Mouse (Mus musculus): ENCODE results near the gene Mrpl43.

Mrpl43 gene

GRCm38 (mm10) chr19:45007021-45007420 lies 779 bp upstream of the Mrpl43 start:
- peak; percentile 64 for DNase-seq

DNA sequence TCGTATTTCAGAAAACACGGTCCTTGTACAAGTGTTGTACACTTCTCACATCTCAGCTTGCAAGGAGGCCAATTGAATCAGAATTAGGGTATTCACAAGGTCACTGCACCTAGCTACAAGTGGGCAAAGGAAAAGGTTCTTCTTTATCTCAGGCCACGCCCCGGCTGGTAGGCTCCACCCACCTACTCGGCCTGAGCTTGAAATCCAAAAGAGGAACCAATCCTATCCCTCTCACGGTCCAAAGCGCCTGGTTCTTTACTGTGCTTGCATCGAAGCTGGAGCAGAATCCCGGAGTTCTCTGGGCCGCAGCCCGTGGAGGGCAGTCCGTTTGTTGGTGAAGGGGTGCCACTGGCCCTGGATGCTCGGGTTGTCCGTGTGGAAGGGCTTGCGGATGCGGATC lies 798 bp downstream of the Mrpl43 start, which contains the start of gene Twnk:
Twnk (plus strand) TSS at position 220 of the 400 bp plus-strand sequence.
- peak; percentile 56 for DNase-seq

DNA sequence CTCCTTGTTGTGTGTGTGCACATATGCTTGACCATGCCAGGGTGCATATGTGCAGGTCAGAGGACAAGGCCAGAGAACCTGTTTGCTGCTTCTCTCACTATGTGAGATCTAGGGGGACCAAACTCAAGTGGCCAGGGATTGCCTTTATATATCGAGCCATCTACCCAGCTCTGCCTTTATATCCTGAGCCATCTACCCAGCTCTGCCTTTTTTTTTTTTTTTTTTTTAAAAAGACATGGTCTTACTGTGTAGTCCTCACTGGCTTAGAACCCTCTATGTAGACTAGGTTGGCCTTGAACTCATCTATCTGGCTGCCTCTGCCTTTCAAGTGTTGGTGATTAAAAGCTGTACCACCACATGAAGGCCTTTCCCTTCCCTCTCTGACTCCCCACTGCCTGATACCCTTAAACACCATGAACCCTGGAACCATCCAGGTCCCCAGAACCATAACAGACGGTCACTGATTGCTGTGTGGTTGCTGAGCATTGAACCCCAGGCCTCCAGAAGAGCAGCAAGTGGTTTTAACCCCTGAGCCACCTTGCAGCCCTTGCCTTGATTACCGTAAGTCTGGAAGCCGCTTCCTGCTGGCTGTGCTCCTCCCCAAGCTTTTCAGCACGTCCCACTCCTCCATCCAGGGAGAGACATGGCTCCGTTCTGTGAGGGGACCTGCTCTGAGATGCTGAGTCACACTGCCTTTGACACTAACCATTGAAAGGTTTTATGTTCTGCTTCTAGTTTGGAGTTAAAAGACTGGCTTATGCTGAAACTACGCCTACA lies 2.3 kb downstream of the Mrpl43 start:
- no peak for DNase-seq

GRCm38 (mm10) chr19:45002301-45002700 lies 3.9 kb downstream of the Mrpl43 start:
- no peak for DNase-seq

DNA sequence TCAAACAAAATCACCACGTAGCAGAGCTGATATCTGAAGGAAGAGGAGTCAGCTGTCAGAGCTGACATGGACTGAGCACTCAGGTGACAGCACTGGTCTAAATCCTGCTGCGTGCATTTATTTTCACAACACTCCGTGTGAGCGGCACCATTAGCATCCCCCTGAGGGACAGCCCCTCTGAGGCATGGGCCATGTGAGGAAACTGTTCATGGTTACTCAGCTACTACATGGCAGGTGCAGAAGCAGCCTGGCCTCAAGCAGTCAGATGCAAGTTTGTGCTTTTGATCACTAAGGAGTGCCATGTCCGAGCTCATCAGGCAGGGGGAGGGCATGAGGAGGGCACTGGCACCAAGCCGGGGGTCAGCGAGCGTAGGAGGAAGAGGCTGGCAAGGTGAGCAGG lies 6.6 kb downstream of the Mrpl43 start:
- DNase-seq: no peak

GRCm38 (mm10) chr19:44997786-44998185 lies 8.5 kb downstream of the Mrpl43 start:
- DNase-seq: peak; percentile 44

- DNase-seq: no peak
Observed at GRCm38 (mm10) chr19:44992712-44993111, 13.5 kb downstream of the Mrpl43 start.

GRCm38 (mm10) chr19:44992246-44992645 lies 14.0 kb downstream of the Mrpl43 start:
- peak; percentile 30 for DNase-seq

DNA sequence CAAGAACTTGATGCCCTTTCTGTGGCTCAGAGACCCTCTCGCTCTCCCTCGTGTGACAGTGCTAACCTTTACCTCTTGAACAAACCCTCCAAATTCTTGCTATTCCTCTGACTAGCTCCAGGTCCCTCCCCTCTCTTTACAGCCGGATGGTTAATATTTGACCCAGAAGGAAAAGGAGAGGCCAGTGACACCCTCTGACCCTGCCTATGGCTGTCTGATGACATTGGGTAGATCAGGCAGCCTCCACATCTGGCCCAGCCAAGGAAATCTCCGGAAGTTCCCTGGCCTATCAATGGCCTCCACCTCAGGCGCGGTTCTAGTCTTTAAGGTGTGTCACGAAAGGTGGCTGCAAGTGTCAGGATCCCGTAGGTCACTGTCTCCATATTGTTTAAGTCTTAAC lies 15.2 kb downstream of the Mrpl43 start:
- DNase-seq: no peak

DNA sequence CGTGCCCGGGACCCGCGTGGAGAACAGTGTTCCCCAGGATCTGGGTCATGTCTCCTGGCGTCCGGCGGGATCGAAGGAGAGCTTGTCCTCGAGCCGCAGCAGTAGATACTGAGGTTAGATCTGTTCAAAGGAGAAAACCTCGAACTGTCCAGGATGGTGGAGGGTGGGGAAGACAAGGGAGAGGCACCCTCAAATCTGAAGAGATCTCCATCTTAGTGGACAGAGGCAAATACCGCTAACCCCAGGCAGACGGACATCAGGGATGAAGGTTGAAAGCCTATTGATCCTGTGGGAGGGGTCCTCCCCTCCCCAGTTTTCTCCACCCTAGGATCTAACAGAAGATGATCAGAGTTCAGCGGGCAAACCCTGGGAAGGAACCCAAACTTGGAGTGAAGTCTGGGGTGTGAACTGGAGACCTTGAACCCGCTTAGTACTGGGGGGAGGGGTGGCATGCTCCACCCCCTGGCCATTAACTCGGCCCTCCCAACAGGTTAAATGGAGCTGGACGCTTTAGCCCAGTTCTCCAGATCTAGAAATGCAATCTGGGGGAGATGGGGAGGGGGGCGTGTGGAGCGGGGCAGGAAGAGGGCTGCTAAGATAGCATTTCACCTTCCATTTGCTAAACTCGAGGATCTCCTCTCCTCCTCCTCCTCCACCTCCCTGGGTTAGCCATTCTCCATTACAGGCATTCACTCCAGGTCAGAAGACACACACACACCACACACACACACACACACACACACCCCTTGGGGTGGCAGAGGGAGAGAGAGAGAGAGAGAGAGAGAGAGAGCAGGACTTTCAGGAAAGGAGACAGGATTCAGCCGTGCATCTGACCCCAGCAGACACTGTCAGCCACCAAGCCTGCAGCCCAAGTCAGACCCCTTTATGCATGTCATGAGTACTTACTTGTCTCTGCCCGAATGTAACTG lies 16.4 kb downstream of the Mrpl43 start:
- peak; percentile 54 for DNase-seq

- DNase-seq: peak; percentile 57
Observed at GRCm38 (mm10) chr19:44988831-44989566, 17.2 kb downstream of the Mrpl43 start, which contains the start of gene Sema4g. TSS of gene Sema4g (plus strand) at chr19:44989101.

DNA sequence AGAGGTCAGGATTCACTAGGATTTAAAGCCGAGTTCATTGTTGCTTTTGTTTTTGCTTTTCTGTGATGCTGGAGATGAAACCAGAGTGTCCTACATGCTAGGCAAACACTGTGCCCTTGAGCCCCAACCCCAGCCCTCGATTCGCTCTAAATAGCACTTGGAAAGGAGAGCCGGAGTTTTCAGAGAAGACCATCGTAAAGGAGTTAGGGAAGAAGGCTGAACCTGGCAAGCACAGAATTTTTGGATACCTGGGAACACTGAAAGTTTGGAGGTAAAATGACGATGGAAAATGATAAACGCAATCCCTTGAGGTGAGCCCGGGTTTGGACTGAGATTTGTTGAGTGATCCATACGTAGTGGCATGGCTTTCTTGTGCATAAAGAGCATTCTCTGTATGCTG lies 17.9 kb downstream of the Mrpl43 start:
- DNase-seq: no peak

DNA sequence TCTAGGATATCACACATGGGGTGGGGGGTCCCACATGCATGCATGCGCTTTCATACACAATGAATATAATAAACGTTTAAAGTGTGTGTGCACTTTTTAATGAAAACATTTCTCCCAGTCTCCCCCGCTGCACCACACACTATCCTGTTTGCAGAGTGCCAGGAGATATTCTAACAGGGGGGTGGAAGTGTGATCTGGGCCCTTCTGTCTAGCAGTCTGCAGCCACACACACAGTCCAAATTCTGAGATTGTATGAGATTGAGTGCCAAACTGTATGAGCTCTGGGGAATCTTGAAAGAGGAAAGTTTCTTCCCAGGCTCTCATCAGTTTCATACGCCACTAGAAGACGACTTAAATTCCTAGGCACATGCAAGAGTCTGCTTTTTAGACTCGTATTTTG lies 18.4 kb downstream of the Mrpl43 start:
- no peak for DNase-seq

GRCm38 (mm10) chr19:44987004-44987403 lies 19.2 kb downstream of the Mrpl43 start:
- DNase-seq: no peak

DNA sequence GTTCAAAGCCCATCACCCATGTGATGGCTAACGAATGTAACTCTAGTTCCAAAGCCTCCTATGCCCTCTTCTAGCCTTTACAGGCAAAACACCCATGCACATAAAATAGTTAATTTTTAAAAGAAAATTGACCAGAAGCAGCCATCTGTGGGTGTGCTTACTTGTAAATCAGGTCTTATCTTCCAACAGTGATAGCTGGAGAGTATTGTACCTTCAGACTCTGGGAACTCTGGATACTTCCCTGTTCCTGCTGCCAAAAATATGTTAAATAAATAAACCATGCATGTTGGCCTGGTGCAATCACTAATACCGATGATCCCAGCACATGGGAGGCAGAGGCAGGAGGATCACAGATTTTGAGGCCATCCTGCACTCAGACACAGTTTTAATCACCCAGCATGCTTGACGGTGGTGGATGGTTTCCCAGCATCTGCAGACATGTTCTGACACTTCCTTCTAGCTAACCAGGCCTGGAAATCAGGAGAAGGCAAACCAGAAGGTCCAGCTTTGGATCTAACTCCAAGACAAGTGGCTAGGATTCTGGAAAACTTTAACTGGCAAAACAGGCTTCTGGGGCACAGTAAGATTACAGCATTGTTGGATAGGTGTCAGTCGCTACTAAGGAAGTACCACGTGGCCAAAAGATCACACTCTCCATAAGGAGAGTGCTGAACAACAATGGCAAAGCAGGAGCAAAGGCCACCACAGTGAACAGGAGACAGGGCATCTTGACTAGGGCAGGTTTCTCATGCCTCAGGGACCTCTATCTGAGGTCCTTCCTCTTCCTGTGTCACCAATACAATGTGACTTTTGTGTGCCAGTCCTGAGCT lies 20.9 kb downstream of the Mrpl43 start:
- no peak for DNase-seq

GRCm38 (mm10) chr19:44984420-44984819 lies 21.8 kb downstream of the Mrpl43 start:
- no peak for DNase-seq

GRCm38 (mm10) chr19:44983366-44983765 lies 22.9 kb downstream of the Mrpl43 start:
- no peak for DNase-seq

- DNase-seq: no peak
Observed at GRCm38 (mm10) chr19:44982477-44983115, 23.6 kb downstream of the Mrpl43 start.

GRCm38 (mm10) chr19:44980787-44981186 lies 25.5 kb downstream of the Mrpl43 start:
- no peak for DNase-seq

DNA sequence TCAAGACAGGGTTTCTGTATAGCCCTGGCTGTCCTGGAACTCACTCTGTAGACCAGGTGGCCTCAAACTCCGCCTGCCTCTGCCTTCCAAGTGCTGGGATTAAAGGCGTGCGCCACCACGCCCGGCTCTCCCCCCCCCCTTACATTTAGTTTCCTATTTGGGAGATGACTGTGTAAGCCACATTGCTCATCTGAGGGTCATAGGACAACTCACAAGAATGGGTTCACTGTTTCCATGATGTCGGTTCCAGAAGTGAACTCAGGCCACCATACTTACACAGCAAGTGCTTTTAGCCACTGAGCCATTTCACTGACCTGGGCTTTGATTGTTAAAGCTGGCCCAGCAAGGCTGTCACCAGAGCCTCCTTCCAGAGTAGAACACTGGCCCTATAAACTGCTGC lies 29.1 kb downstream of the Mrpl43 start:
- DNase-seq: no peak

- no peak for DNase-seq
Observed at GRCm38 (mm10) chr19:44976636-44977035, 29.6 kb downstream of the Mrpl43 start.

- DNase-seq: no peak
Observed at GRCm38 (mm10) chr19:44968329-44968728, 37.9 kb downstream of the Mrpl43 start.

All from cerebellum, adult 11-12 months (tissue).